Mouse (Mus musculus): ENCODE results near the gene Fam171a1. TPM values are rescaled to one million over a fixed set of nuclear protein-coding genes. Genes with fewer than 3 reads are reported as not detected.

Fam171a1 gene
- total and polyA plus RNA-seq, 2 experiments from 2014 or later = 32.1 to 53.5 TPM

- ATAC-seq (no peak), DNase-seq (peak; percentile 8)
- no peak overlapping the region for H3K27ac ChIP-seq (ENCODE audit: low read depth, low read length)
- peak overlapping the region; percentile 90 for H3K9ac ChIP-seq
- peak overlapping the region; percentile 89 for H3K4me3 ChIP-seq (ENCODE audit: low read depth, low read length)
- H3K36me3 ChIP-seq (ENCODE audit: insufficient read depth) = no peaks in the 10 kb centered on the region
- H3K27me3 ChIP-seq (ENCODE audit: insufficient read depth, low read length) = no peaks in the 10 kb centered on the region
- H3K4me2 ChIP-seq (ENCODE audit: low read depth) = peak overlapping the region; percentile 64
- no peaks in the 10 kb centered on the region for H3K9me3 ChIP-seq (ENCODE audit: low read length)
- H3K4me1 ChIP-seq (ENCODE audit: insufficient read depth) = peaks cover 7% of the 10 kb centered on the region
- TF ChIP-seq CTCF (IDR thresholded peaks at IDR 0.05; ENCODE audit: low read depth) = no peak
- WGBS = 18% methylated on average over 4 of the region's 4 CpGs
These were observed 5.4 kb downstream of the Fam171a1 start for GRCm38 (mm10) chr2:3119371-3119935.

DNA sequence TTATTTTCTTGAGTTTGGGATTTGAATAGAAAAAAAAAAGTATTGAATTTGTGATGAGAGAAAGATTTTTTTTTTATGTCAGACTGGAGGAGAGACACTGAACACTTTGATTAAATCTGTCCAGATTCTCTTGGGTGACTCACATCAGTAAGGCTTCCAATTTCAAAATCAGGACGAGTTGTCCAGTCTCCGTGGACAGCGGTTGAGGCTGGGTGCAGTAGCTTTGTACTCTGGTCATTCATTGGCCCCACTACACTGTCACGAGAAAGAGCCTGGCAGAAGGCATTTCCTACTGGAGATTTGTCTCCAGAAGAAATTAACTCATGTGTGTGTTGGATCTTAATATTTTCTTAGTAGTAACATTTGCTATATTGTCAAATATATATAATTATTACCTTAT is 8.5 kb downstream of the Fam171a1 start:
- H3K36me3 ChIP-seq (ENCODE audit: insufficient read depth) = no peaks in the 10 kb centered on the region
- no peak overlapping the region for H3K4me3 ChIP-seq (ENCODE audit: low read depth, low read length)
- no peak overlapping the region for H3K4me2 ChIP-seq (ENCODE audit: low read depth)
- no peaks in the 10 kb centered on the region for H3K27me3 ChIP-seq (ENCODE audit: insufficient read depth, low read length)
- H3K9me3 ChIP-seq (ENCODE audit: low read length) = no peaks in the 10 kb centered on the region
- WGBS = 86% methylated on average over 4 of the region's 4 CpGs
- H3K9ac ChIP-seq = no peak overlapping the region
- no peak overlapping the region for H3K27ac ChIP-seq (ENCODE audit: low read depth, low read length)
- no peak for TF ChIP-seq CTCF (IDR thresholded peaks at IDR 0.05; ENCODE audit: low read depth)
- ATAC-seq (no peak), DNase-seq (no peak)
- peaks cover 7% of the 10 kb centered on the region for H3K4me1 ChIP-seq (ENCODE audit: insufficient read depth)

- no peak overlapping the region for H3K27ac ChIP-seq (ENCODE audit: low read depth, low read length)
- TF ChIP-seq CTCF (IDR thresholded peaks at IDR 0.05; ENCODE audit: low read depth) = no peak
- 92% methylated on average over 4 of the region's 4 CpGs for WGBS
- no peak overlapping the region for H3K9ac ChIP-seq
- no peaks in the 10 kb centered on the region for H3K4me1 ChIP-seq (ENCODE audit: insufficient read depth)
- DNase-seq (no peak), ATAC-seq (no peak)
- H3K4me3 ChIP-seq (ENCODE audit: low read depth, low read length) = no peak overlapping the region
- H3K4me2 ChIP-seq (ENCODE audit: low read depth) = no peak overlapping the region
- no peaks in the 10 kb centered on the region for H3K9me3 ChIP-seq (ENCODE audit: low read length)
- no peaks in the 10 kb centered on the region for H3K36me3 ChIP-seq (ENCODE audit: insufficient read depth)
- no peaks in the 10 kb centered on the region for H3K27me3 ChIP-seq (ENCODE audit: insufficient read depth, low read length)
These were observed 13.3 kb downstream of the Fam171a1 start for GRCm38 (mm10) chr2:3127256-3127883.

GRCm38 (mm10) chr2:3128344-3128871 is 14.4 kb downstream of the Fam171a1 start:
- Histone ChIP-seq H3K4me2 (ENCODE audit: low read depth) (no peak overlapping the region), H3K27me3 (ENCODE audit: insufficient read depth, low read length) (no peaks in the 10 kb centered on the region), H3K9ac (no peak overlapping the region), H3K27ac (ENCODE audit: low read depth, low read length) (no peak overlapping the region), H3K4me1 (ENCODE audit: insufficient read depth) (no peaks in the 10 kb centered on the region), H3K9me3 (ENCODE audit: low read length) (no peaks in the 10 kb centered on the region), H3K4me3 (ENCODE audit: low read depth, low read length) (no peak overlapping the region), H3K36me3 (ENCODE audit: insufficient read depth) (no peaks in the 10 kb centered on the region)
- no peak for DNase-seq
- no peak for TF ChIP-seq CTCF (IDR thresholded peaks at IDR 0.05; ENCODE audit: low read depth)
- WGBS = 69% methylated on average over 4 of the region's 4 CpGs
- no peak for ATAC-seq

DNA sequence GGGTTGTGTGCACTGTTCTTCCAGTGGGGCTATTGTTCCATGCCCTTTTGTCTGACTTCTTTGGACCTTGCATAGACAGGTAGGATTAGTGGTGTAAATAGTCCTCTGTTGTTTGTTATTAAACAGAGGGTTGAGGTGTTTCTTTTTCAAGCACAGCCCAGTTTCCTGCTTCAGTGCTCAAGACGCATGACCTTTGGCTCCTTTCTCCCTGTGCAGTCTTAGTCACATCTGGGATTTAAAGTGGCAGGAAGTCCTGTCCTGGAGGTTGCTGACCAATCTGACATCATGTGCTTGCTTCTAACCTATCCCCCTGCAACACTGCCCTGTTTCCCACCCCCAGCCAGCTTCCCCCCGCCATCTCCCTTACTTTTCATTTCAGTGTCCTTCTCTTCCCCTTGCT is 14.9 kb downstream of the Fam171a1 start:
- no peak for TF ChIP-seq CTCF (IDR thresholded peaks at IDR 0.05; ENCODE audit: low read depth)
- no peaks in the 10 kb centered on the region for H3K36me3 ChIP-seq (ENCODE audit: insufficient read depth)
- H3K27ac ChIP-seq (ENCODE audit: low read depth, low read length) = no peak overlapping the region
- H3K9me3 ChIP-seq (ENCODE audit: low read length) = no peaks in the 10 kb centered on the region
- H3K4me2 ChIP-seq (ENCODE audit: low read depth) = no peak overlapping the region
- no peaks in the 10 kb centered on the region for H3K4me1 ChIP-seq (ENCODE audit: insufficient read depth)
- no peak for DNase-seq
- H3K9ac ChIP-seq = no peak overlapping the region
- H3K27me3 ChIP-seq (ENCODE audit: insufficient read depth, low read length) = no peaks in the 10 kb centered on the region
- WGBS = 71% methylated on average over 2 of the region's 2 CpGs
- H3K4me3 ChIP-seq (ENCODE audit: low read depth, low read length) = no peak overlapping the region
- no peak for ATAC-seq

DNA sequence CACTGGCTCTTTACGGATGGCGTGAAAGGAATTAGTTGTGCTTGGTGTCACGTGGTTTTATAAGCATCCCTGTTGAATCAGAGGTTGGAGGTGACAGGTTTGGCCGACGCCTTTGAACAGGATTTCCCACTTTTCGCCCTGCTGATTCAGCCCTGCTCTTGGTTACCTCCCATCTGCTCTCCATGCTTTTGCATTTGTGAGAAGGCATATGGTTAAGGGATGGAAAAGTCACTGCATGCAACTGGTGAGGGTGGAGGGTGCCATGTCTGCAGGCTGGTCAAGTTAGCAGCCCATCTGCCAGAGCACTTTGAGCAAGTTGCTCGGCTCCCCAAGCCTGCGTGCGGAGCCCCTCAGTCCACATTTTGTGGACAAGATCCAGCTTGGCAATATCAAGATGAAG is 18.4 kb downstream of the Fam171a1 start:
- Histone ChIP-seq H3K4me3 (ENCODE audit: low read depth, low read length) (no peak overlapping the region), H3K4me1 (ENCODE audit: insufficient read depth) (no peaks in the 10 kb centered on the region), H3K4me2 (ENCODE audit: low read depth) (no peak overlapping the region), H3K9ac (no peak overlapping the region), H3K27ac (ENCODE audit: low read depth, low read length) (no peak overlapping the region), H3K9me3 (ENCODE audit: low read length) (no peaks in the 10 kb centered on the region), H3K36me3 (ENCODE audit: insufficient read depth) (no peaks in the 10 kb centered on the region), H3K27me3 (ENCODE audit: insufficient read depth, low read length) (no peaks in the 10 kb centered on the region)
- WGBS = 71% methylated on average over 9 of the region's 9 CpGs
- ATAC-seq (peak; percentile 74), DNase-seq (peak; percentile 29)
- no peak for TF ChIP-seq CTCF (IDR thresholded peaks at IDR 0.05; ENCODE audit: low read depth)

GRCm38 (mm10) chr2:3134580-3135296 is 20.7 kb downstream of the Fam171a1 start:
- DNase-seq (no peak), ATAC-seq (no peak)
- no peak for TF ChIP-seq CTCF (IDR thresholded peaks at IDR 0.05; ENCODE audit: low read depth)
- H3K9ac ChIP-seq = no peak overlapping the region
- no peaks in the 10 kb centered on the region for H3K9me3 ChIP-seq (ENCODE audit: low read length)
- peaks cover 7% of the 10 kb centered on the region; the same call in 1 of the 2 replicates for H3K4me1 ChIP-seq (ENCODE audit: insufficient read depth)
- H3K36me3 ChIP-seq (ENCODE audit: insufficient read depth) = no peaks in the 10 kb centered on the region
- no peak overlapping the region for H3K27ac ChIP-seq (ENCODE audit: low read depth, low read length)
- no peak overlapping the region for H3K4me3 ChIP-seq (ENCODE audit: low read depth, low read length)
- H3K27me3 ChIP-seq (ENCODE audit: insufficient read depth, low read length) = no peaks in the 10 kb centered on the region
- no peak overlapping the region for H3K4me2 ChIP-seq (ENCODE audit: low read depth)
- 44% methylated on average over 12 of the region's 12 CpGs for WGBS

All from forebrain, postnatal 0 days (tissue).